Mouse (Mus musculus) intestine, embryonic 16.5 days (tissue): Measurements from ENCODE around the gene Hist1h4k. TPM values are rescaled to one million over a fixed set of nuclear protein-coding genes. Genes with fewer than 3 reads are reported as not detected.
"Not testable (repeated sequence)": the region's sequence is repeated elsewhere in the genome, so short reads cannot be mapped to it uniquely, and the experiment has no call there.

Experiments used
- ATAC-seq: fragments of 200-750 bp; cut with Nextera tagmentation; 2 replicates; pipeline ENCODE4 v1.8.0; 2017; ENCODE audit warnings: moderate TSS enrichment, moderate library complexity
- H3K27ac ChIP-seq: fragments of 300-500 bp; sonication (generic); 2 replicates; pipeline ENCODE4 v1.5.1; 2014; ENCODE audit warnings: mild to moderate bottlenecking, low read length
- H3K27me3 ChIP-seq: fragments of 300-500 bp; sonication (generic); replicated peaks from 2 replicates; pipeline ENCODE4 v1.6.1; 2014; ENCODE audit warnings: low read length, control low read depth, mixed read lengths; ENCODE audit not compliant: control insufficient read depth, insufficient read depth
- H3K36me3 ChIP-seq: fragments of 300-500 bp; sonication (generic); 2 replicates; pipeline ENCODE4 v1.6.1; 2014; ENCODE audit warnings: low read length, control low read depth; ENCODE audit not compliant: control insufficient read depth, insufficient read depth
- H3K4me1 ChIP-seq: fragments of 300-500 bp; sonication (generic); 2 replicates; pipeline ENCODE4 v1.6.1; 2014; ENCODE audit warnings: low read length, control low read depth, mixed read lengths; ENCODE audit not compliant: control insufficient read depth, insufficient read depth
- H3K4me2 ChIP-seq: fragments of 300-500 bp; sonication (generic); 2 replicates; pipeline ENCODE4 v1.6.1; 2014; ENCODE audit warnings: low read depth, low read length, control low read depth
- H3K4me3 ChIP-seq: fragments of 300-500 bp; sonication (generic); 2 replicates; pipeline ENCODE4 v1.5.1; 2014; ENCODE audit warnings: mild to moderate bottlenecking, low read length
- H3K9ac ChIP-seq: fragments of 300-500 bp; sonication (generic); 2 replicates; pipeline ENCODE4 v1.6.1; 2014; ENCODE audit warnings: low read depth, low read length
- H3K9me3 ChIP-seq: fragments of 300-500 bp; sonication (generic); 2 replicates; pipeline ENCODE4 v1.6.1; 2016; ENCODE audit warnings: low read length, control low read depth; ENCODE audit not compliant: control insufficient read depth
- WGBS: fragments of 180-500 bp; shearing (Covaris S2); extraction: QIAGEN DNeasy Blood & Tissue Kit; methylation state at CpG from one replicate; pipeline ENCODE4 v1.1.7; 2014; 5-methylcytosine and 5-hydroxymethylcytosine counted together
- polyA plus RNA-seq: library from polyadenylated mRNA; unstranded; fragments of >200 nt; fragmentation: Nextera tagmentation; extraction: Ambion mirVana; gene quantifications from 2 replicates; pipeline ENCODE4 v1.2.1, GENCODE M21; 2015

Hist1h4k gene
- polyA plus RNA-seq, 1 experiment from 2014 or later = 4.0 TPM

GRCm38 (mm10) chr13:21755707-21756106 lies 5.4 kb upstream of the Hist1h4k start:
- 69% methylated on average over 1 of the region's 1 CpGs for WGBS
- H3K36me3 ChIP-seq = no peaks in the 10 kb centered on the region
- H3K4me3 ChIP-seq = no peak overlapping the region
- H3K9me3 ChIP-seq = no peaks in the 10 kb centered on the region
- no peak overlapping the region for H3K27ac ChIP-seq
- H3K9ac ChIP-seq = no peak overlapping the region
- no peaks in the 10 kb centered on the region for H3K27me3 ChIP-seq
- H3K4me1 ChIP-seq = 0 out of 2 replicates have a peak, but pooled peaks cover 3% of the 10 kb centered on the region
- no peak overlapping the region for H3K4me2 ChIP-seq
- ATAC-seq = no peak

DNA sequence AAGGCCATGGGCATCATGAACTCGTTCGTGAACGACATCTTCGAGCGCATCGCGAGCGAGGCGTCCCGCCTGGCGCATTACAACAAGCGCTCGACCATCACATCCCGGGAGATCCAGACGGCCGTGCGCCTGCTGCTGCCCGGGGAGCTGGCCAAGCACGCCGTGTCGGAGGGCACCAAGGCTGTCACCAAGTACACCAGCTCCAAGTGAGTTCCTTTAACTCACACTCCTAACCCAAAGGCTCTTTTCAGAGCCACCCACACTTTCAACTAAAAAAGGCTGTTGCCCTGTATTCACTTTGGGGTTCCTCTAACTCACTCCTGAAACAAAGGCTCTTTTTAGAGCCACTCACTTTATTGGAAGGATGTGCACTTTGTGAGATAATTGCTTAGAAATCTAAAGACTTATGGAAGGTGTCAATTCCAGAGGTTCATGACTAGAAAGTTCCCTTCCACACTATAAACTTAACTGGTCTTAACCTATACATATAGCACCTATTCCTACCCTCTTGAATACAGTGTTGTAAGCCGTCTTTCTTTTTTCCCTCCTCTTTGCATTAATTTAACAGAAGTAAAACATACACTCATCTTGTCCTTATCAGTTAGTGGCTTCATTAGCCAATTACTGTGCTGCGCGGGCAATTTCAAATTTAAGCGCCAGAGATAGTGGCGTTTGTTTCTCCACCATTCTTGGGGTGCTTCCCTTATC lies 4.1 kb upstream of the Hist1h4k start:
- H3K4me1 ChIP-seq, H3K27me3 ChIP-seq, H3K9me3 ChIP-seq, H3K36me3 ChIP-seq: not testable (repeated sequence)
- Histone ChIP-seq H3K9ac (peak overlapping the region; percentile 65), H3K4me3 (peak overlapping the region; percentile 49), H3K27ac (peak overlapping the region; percentile 83), H3K4me2 (peak overlapping the region; percentile 65)
- WGBS = under 1% methylated on average over 19 of the region's 26 CpGs
- peak; percentile 17 for ATAC-seq

DNA sequence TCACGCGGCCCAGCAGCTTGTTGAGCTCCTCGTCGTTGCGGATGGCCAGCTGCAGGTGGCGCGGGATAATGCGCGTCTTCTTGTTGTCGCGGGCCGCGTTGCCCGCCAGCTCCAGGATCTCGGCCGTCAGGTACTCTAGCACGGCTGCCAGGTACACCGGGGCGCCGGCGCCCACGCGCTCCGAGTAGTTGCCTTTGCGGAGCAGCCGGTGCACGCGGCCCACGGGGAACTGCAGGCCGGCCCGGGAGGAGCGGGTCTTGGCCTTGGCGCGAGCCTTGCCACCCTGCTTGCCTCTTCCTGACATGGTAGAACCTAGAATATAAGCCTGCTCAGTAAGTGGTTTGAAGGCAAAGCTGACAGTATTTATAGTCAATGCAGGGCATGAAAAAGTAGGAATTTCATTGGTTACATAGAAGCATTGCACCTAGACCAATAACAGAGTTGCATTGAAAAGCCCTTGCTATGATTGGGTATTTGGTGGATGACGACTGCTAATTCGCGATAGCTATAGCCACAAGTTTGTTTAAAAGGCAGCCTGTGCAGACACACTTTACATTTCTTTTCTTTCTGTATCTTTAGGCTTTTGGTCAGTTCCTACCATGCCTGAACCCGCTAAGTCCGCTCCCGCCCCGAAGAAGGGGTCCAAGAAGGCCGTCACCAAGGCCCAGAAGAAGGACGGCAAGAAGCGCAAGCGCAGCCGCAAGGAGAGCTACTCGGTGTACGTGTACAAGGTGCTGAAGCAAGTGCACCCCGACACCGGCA lies 3.4 kb upstream of the Hist1h4k start, which contains the start of the genes Hist1h2ak and Hist1h2bn:
Gene Hist1h2ak, minus strand, starts transcription at position 304 of the 762 bp plus-strand sequence.
Gene Hist1h2bn, plus strand, starts transcription at position 600 of the 762 bp plus-strand sequence.
- not testable (repeated sequence) for H3K27me3 ChIP-seq, H3K36me3 ChIP-seq, H3K4me1 ChIP-seq, H3K9me3 ChIP-seq
- Histone ChIP-seq H3K4me2 (peak within 1 kb of the TSS; percentile 65), H3K27ac (peak within 1 kb of the TSS; percentile 93), H3K4me3 (peak within 1 kb of the TSS; percentile 49), H3K9ac (peak within 1 kb of the TSS; percentile 70)
- WGBS = under 1% methylated on average over 44 of the region's 50 CpGs
- peak; percentile 94 for ATAC-seq

GRCm38 (mm10) chr13:21753051-21753523 lies 2.8 kb upstream of the Hist1h4k start:
- Histone ChIP-seq H3K27ac (peak overlapping the region; percentile 93), H3K4me2 (peak overlapping the region; percentile 60), H3K27me3 (no peaks in the 10 kb centered on the region), H3K4me1 (peaks cover 5% of the 10 kb centered on the region; the same call in 1 of the 2 replicates), H3K36me3 (no peaks in the 10 kb centered on the region), H3K9me3 (no peaks in the 10 kb centered on the region), H3K4me3 (peak overlapping the region; percentile 48), H3K9ac (peak overlapping the region; percentile 70)
- 3% methylated on average over 10 of the region's 10 CpGs for WGBS
- ATAC-seq = no peak

- Histone ChIP-seq H3K9me3 (no peaks in the 10 kb centered on the region), H3K4me2 (peak overlapping the region; percentile 60), H3K4me3 (0 out of 2 replicates have a peak overlapping the region, but pooled peaks have one; percentile 1), H3K27ac (peak overlapping the region; percentile 12; the same call in 1 of the 2 replicates), H3K9ac (0 out of 2 replicates have a peak overlapping the region, but pooled peaks have one; percentile 29), H3K4me1 (peaks cover 8% of the 10 kb centered on the region; the same call in 1 of the 2 replicates), H3K27me3 (no peaks in the 10 kb centered on the region), H3K36me3 (no peaks in the 10 kb centered on the region)
- WGBS = 42% methylated on average over 3 of the region's 3 CpGs
- ATAC-seq = no peak
Measured at GRCm38 (mm10) chr13:21752356-21752755, 2.1 kb upstream of the Hist1h4k start.

GRCm38 (mm10) chr13:21751827-21752226 lies 1.5 kb upstream of the Hist1h4k start:
- H3K9ac ChIP-seq = no peak overlapping the region
- WGBS = 71% methylated on average over 3 of the region's 3 CpGs
- H3K27ac ChIP-seq = peak overlapping the region; percentile 12; the same call in 1 of the 2 replicates
- H3K4me3 ChIP-seq = no peak overlapping the region
- peaks cover 9% of the 10 kb centered on the region; the same call in 1 of the 2 replicates for H3K4me1 ChIP-seq
- H3K36me3 ChIP-seq = no peaks in the 10 kb centered on the region
- no peaks in the 10 kb centered on the region for H3K27me3 ChIP-seq
- no peak for ATAC-seq
- no peak overlapping the region for H3K4me2 ChIP-seq
- no peaks in the 10 kb centered on the region for H3K9me3 ChIP-seq

GRCm38 (mm10) chr13:21751417-21751816 lies 1.1 kb upstream of the Hist1h4k start:
- Histone ChIP-seq H3K9me3 (no peaks in the 10 kb centered on the region), H3K27ac (no peak overlapping the region), H3K9ac (no peak overlapping the region), H3K36me3 (no peaks in the 10 kb centered on the region), H3K4me1 (peaks cover 9% of the 10 kb centered on the region; the same call in 1 of the 2 replicates), H3K4me3 (no peak overlapping the region), H3K27me3 (no peaks in the 10 kb centered on the region), H3K4me2 (no peak overlapping the region)
- ATAC-seq = no peak

GRCm38 (mm10) chr13:21749387-21750158 lies 732 bp downstream of the Hist1h4k start:
- peaks cover 9% of the 10 kb centered on the region; the same call in 1 of the 2 replicates for H3K4me1 ChIP-seq
- peak overlapping the region; percentile 69 for H3K27ac ChIP-seq
- H3K9ac ChIP-seq = peak overlapping the region; percentile 68
- no peaks in the 10 kb centered on the region for H3K9me3 ChIP-seq
- peak overlapping the region; percentile 55 for H3K4me3 ChIP-seq
- no peaks in the 10 kb centered on the region for H3K36me3 ChIP-seq
- no peak for ATAC-seq
- WGBS = 3% methylated on average over 5 of the region's 5 CpGs
- peak overlapping the region; percentile 56 for H3K4me2 ChIP-seq
- no peaks in the 10 kb centered on the region for H3K27me3 ChIP-seq
